ENCODE assay signal across 10 mouse cellular contexts in genomic region chr9:120739953-120740524, GRCm38 (mm10).
A peak's percentile ranks its signal among the peaks of the same experiment; 100 is the strongest.
DNase-seq lines count a peak whose midpoint lies in the region; ATAC-seq and TF ChIP-seq lines count a peak whose summit lies in the region.
"Had no signal": no experiment of that assay in that cellular context is flagged by ENCODE, and none has a peak within 500 bp of the region (broad histone marks: within the 10 kb centered on the region; RNA-seq: fewer than 3 reads in every experiment).

No protein-coding gene starts in this region.

- TF ChIP-seq CTCF in kidney, adult 2 months (conservative IDR thresholded peaks at IDR 0.05; ENCODE audit: insufficient read depth, insufficient read length, low read depth, low read length): no peak

- H3K27me3 ChIP-seq in kidney, adult 2 months (replicated peaks; ENCODE audit: control insufficient read depth, insufficient read depth, low read length): no peaks in the 10 kb centered on the region
- peaks cover 7% of the 10 kb centered on the region; the same call in 1 of the 2 replicates for H3K27me3 ChIP-seq in embryonic facial prominence, embryonic 10.5 days (replicated peaks; ENCODE audit: low read depth, poor library complexity, severe bottlenecking)
- H3K27me3 ChIP-seq in hindbrain, embryonic 13.5 days: no peaks in the 10 kb centered on the region
- no peaks in the 10 kb centered on the region for H3K27me3 ChIP-seq in midbrain, embryonic 14.5 days (ENCODE audit: control insufficient read depth, insufficient read depth, low read length)

- H3K36me3 ChIP-seq in kidney, adult 2 months (ENCODE audit: control insufficient read depth, insufficient read depth, low read length): no peaks in the 10 kb centered on the region
- H3K36me3 ChIP-seq in embryonic facial prominence, embryonic 10.5 days (replicated peaks): no peaks in the 10 kb centered on the region
- no peaks in the 10 kb centered on the region for H3K36me3 ChIP-seq in hindbrain, embryonic 13.5 days
- H3K36me3 ChIP-seq in midbrain, embryonic 14.5 days (ENCODE audit: control insufficient read depth, insufficient read depth, low read length): no peaks in the 10 kb centered on the region

- no peak for DNase-seq in kidney, adult 2 months
- DNase-seq in kidney, adult 8-10 months: no peak
- DNase-seq in embryonic facial prominence, embryonic 10.5 days (ENCODE audit: low spot score): no peak
- no peak for DNase-seq in midbrain, embryonic 14.5 days
- no peak for DNase-seq in adrenal gland, postnatal 10 days
- no peak for DNase-seq in adrenal gland, postnatal 14 days
- DNase-seq: thymus, adult 18-20 months had no signal

- no peak; the same call in 1 of the 2 replicates for ATAC-seq in hindbrain, embryonic 13.5 days (ENCODE audit: low FRiP score)
- no peak for ATAC-seq in midbrain, embryonic 14.5 days (ENCODE audit: low FRiP score, low TSS enrichment)
- ATAC-seq in cerebellum, adult (ENCODE audit: insufficient number of reproducible peaks, low FRiP score, low TSS enrichment): no peak

- H3K9ac ChIP-seq in hindbrain, embryonic 13.5 days: 0 out of 2 replicates have a peak overlapping the region, but pooled peaks have one; percentile 31
- H3K9ac ChIP-seq in midbrain, embryonic 14.5 days (replicated peaks; ENCODE audit: low read length): no peak overlapping the region

- H3K4me3 ChIP-seq in kidney, adult 2 months (ENCODE audit: insufficient read depth, low read depth, low read length): no peak overlapping the region
- no peak overlapping the region for H3K4me3 ChIP-seq in embryonic facial prominence, embryonic 10.5 days
- H3K4me3 ChIP-seq in hindbrain, embryonic 13.5 days: no peak overlapping the region
- no peak overlapping the region for H3K4me3 ChIP-seq in midbrain, embryonic 14.5 days (replicated peaks; ENCODE audit: low read depth, low read length)
- H3K4me3 ChIP-seq: erythroblast, embryonic 14.5 days had no signal

- H3K4me1 ChIP-seq in kidney, adult 2 months (ENCODE audit: control insufficient read depth, insufficient read depth, low read length): peaks cover 5% of the 10 kb centered on the region
- peaks cover 57% of the 10 kb centered on the region for H3K4me1 ChIP-seq in embryonic facial prominence, embryonic 10.5 days
- H3K4me1 ChIP-seq in hindbrain, embryonic 13.5 days (replicated peaks): peaks cover 22% of the 10 kb centered on the region
- H3K4me1 ChIP-seq in midbrain, embryonic 14.5 days (ENCODE audit: control insufficient read depth, insufficient read depth, low read length): peaks cover 22% of the 10 kb centered on the region

- peak overlapping the region; percentile 27; the same call in 1 of the 2 replicates for H3K27ac ChIP-seq in kidney, adult 2 months (ENCODE audit: insufficient read depth, low read depth, low read length)
- peak overlapping the region; percentile 78 for H3K27ac ChIP-seq in embryonic facial prominence, embryonic 10.5 days (replicated peaks)
- H3K27ac ChIP-seq in hindbrain, embryonic 13.5 days: peak overlapping the region; percentile 30
- peak overlapping the region; percentile 63 for H3K27ac ChIP-seq in midbrain, embryonic 14.5 days (replicated peaks; ENCODE audit: low read depth, low read length)

- no peak for TF ChIP-seq POLR2A in kidney, adult 2 months (IDR thresholded peaks at IDR 0.05; ENCODE audit: low read depth, low read length)

- WGBS in kidney, adult 2 months: 62% methylated on average over 6 of the region's 6 CpGs
- 34% methylated on average over 6 of the region's 6 CpGs for WGBS in embryonic facial prominence, embryonic 10.5 days
- 49% methylated on average over 6 of the region's 6 CpGs for WGBS in hindbrain, embryonic 13.5 days
- WGBS in midbrain, embryonic 14.5 days: 42% methylated on average over 6 of the region's 6 CpGs

- H3K4me2 ChIP-seq in hindbrain, embryonic 13.5 days: no peak overlapping the region
- no peak overlapping the region for H3K4me2 ChIP-seq in midbrain, embryonic 14.5 days (ENCODE audit: low read length)

- no peaks in the 10 kb centered on the region for H3K9me3 ChIP-seq in embryonic facial prominence, embryonic 10.5 days
- no peaks in the 10 kb centered on the region for H3K9me3 ChIP-seq in hindbrain, embryonic 13.5 days
- H3K9me3 ChIP-seq in midbrain, embryonic 14.5 days (ENCODE audit: control insufficient read depth, low read length): no peaks in the 10 kb centered on the region

Comparison
In these comparisons a context has a peak if more than half of its experiments do, and no peak if none do; other contexts are left out.
1. H3K27ac ChIP-seq: peak in every context shown above with its lines; median percentile 78 in embryonic facial prominence, embryonic 10.5 days; 63 in midbrain, embryonic 14.5 days; 30 in hindbrain, embryonic 13.5 days; 27 in kidney, adult 2 months.